Mouse (Mus musculus): Measurements from ENCODE around the gene Smarcb1. TPM values are rescaled to one million over a fixed set of nuclear protein-coding genes. Genes with fewer than 3 reads are reported as not detected.
A peak's percentile ranks its signal among the peaks of the same experiment; 100 is the strongest.
"Not testable (repeated sequence)": the region's sequence is repeated elsewhere in the genome, so short reads cannot be mapped to it uniquely, and the experiment has no call there.

Gene Smarcb1
- polyA plus RNA-seq, 1 experiment from 2014 or later: 236 TPM

DNA sequence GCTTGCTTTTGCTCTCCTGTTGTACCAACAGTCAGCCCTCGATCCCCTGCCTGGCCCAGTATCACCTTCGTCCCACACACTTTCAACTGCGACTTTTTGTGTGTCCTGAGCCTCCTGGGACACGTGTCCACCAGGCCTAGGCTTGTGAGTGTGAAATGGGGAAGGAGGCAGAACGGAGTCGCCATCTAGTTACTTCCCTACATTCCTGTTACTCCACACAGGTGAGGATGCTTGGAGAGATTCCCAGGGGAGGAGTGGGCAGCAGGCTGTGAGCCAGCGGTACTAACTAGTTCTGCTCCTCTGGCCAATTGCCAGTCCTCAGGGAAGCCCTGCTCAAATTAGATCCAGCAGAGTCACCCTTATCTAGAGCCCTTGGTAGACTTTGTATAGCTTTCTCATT lies 60.7 kb downstream of the Smarcb1 start:
- 32% methylated on average over 7 of the region's 7 CpGs for WGBS
- peaks cover 3% of the 10 kb centered on the region; the same call in 1 of the 2 replicates for H3K36me3 ChIP-seq (replicated peaks; ENCODE audit: control insufficient read depth, insufficient read depth, low read depth, low read length)
- H3K9ac ChIP-seq (replicated peaks; ENCODE audit: low read length): peak overlapping the region; percentile 83
- no peak overlapping the region for H3K4me3 ChIP-seq (ENCODE audit: low read depth, low read length)
- ATAC-seq (replicated peaks; ENCODE audit: insufficient number of reproducible peaks, low FRiP score, low TSS enrichment, low read depth): no peak
- H3K4me1 ChIP-seq (ENCODE audit: control insufficient read depth, insufficient read depth, low read length): no peaks in the 10 kb centered on the region; the same call in 1 of the 2 replicates
- no peak for DNase-seq (ENCODE audit: low spot score)
- H3K4me2 ChIP-seq (ENCODE audit: low read depth, low read length): no peak overlapping the region
- H3K27ac ChIP-seq (replicated peaks; ENCODE audit: low read depth, low read length): no peak overlapping the region; the same call in 1 of the 2 replicates
- H3K27me3 ChIP-seq (ENCODE audit: control insufficient read depth, insufficient read depth, low read length): no peaks in the 10 kb centered on the region
- H3K9me3 ChIP-seq (replicated peaks; ENCODE audit: control insufficient read depth, low read length): no peaks in the 10 kb centered on the region

- DNase-seq (ENCODE audit: low spot score) (peak; percentile 95), ATAC-seq (replicated peaks; ENCODE audit: insufficient number of reproducible peaks, low FRiP score, low TSS enrichment, low read depth) (peak; percentile 95)
- WGBS: under 1% methylated on average over 33 of the region's 46 CpGs
- peak within 1 kb of the TSS; percentile 86 for H3K27ac ChIP-seq (replicated peaks; ENCODE audit: low read depth, low read length)
- H3K4me2 ChIP-seq (ENCODE audit: low read depth, low read length): peak within 1 kb of the TSS; percentile 68
- not testable (repeated sequence) for H3K36me3 ChIP-seq (replicated peaks; ENCODE audit: control insufficient read depth, insufficient read depth, low read depth, low read length); H3K4me1 ChIP-seq (ENCODE audit: control insufficient read depth, insufficient read depth, low read length); H3K9me3 ChIP-seq (replicated peaks; ENCODE audit: control insufficient read depth, low read length); H3K27me3 ChIP-seq (ENCODE audit: control insufficient read depth, insufficient read depth, low read length)
- H3K9ac ChIP-seq (replicated peaks; ENCODE audit: low read length): peak within 1 kb of the TSS; percentile 83
- H3K4me3 ChIP-seq (ENCODE audit: low read depth, low read length): peak within 1 kb of the TSS; percentile 72
Measured at GRCm38 (mm10) chr10:75859786-75860470, 61.5 kb downstream of the Smarcb1 start, which contains the start of gene Mif. Gene Mif, minus strand, starts transcription at chr10:75860240.

DNA sequence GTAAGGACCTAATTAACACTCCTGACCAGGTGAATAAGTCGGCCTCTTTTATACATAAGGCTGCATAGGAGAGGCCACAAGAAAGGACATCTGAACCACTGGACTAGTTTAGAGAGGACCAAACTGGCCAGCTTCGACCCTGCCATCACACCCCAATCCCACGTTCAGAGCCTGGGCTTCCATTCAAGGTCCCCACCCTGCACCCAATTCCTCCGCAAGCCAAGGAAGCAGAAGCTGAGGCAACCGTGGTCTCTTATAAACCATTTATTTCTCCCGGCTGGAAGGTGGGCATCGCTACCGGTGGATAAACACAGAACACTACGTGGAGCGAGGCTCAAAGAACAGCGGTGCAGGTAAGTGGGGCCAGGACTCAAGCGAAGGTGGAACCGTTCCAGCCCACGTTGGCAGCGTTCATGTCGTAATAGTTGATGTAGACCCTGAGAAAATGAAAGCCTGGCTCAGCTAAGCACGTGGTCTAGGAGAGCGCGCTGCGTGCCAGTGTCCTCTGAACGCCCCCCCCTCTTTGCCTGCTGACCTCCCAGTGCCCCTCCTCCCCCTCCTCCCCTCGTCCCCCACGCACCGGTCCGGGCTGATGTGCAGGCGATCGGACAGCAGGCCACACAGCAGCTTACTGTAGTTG lies 62.2 kb downstream of the Smarcb1 start:
- Histone ChIP-seq H3K27ac (replicated peaks; ENCODE audit: low read depth, low read length) (peak overlapping the region; percentile 86; the same call in 1 of the 2 replicates), H3K4me1 (ENCODE audit: control insufficient read depth, insufficient read depth, low read length) (no peaks in the 10 kb centered on the region; the same call in 1 of the 2 replicates), H3K27me3 (ENCODE audit: control insufficient read depth, insufficient read depth, low read length) (no peaks in the 10 kb centered on the region), H3K9me3 (replicated peaks; ENCODE audit: control insufficient read depth, low read length) (no peaks in the 10 kb centered on the region), H3K4me2 (ENCODE audit: low read depth, low read length) (peak overlapping the region; percentile 68), H3K36me3 (replicated peaks; ENCODE audit: control insufficient read depth, insufficient read depth, low read depth, low read length) (peaks cover 3% of the 10 kb centered on the region; the same call in 1 of the 2 replicates), H3K9ac (replicated peaks; ENCODE audit: low read length) (peak overlapping the region; percentile 83), H3K4me3 (ENCODE audit: low read depth, low read length) (peak overlapping the region; percentile 72)
- DNase-seq (ENCODE audit: low spot score) (peak; percentile 77), ATAC-seq (replicated peaks; ENCODE audit: insufficient number of reproducible peaks, low FRiP score, low TSS enrichment, low read depth) (peak; percentile 64)
- 2% methylated on average over 26 of the region's 27 CpGs for WGBS

DNA sequence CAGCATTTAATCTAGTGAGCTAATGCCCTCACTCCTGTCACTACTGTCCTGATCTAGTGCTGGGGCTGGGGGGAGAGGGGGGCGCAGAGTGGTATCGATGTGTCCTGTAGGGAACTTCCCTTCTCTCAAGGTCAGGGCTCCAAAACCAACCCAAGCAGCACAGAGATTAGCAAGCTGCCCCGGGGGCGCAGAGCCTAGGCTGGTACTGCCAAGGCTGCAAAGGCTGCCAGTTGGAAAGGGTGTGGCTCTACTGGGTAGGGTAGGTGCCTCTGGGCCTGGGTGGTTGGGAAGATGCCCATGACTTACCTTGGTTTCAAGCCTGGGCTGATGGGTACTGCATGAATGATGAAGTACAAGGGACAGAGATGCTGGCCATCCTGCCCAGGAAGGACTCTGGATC lies 63.8 kb downstream of the Smarcb1 start:
- WGBS: 97% methylated on average over 4 of the region's 4 CpGs
- DNase-seq (ENCODE audit: low spot score) (no peak), ATAC-seq (replicated peaks; ENCODE audit: insufficient number of reproducible peaks, low FRiP score, low TSS enrichment, low read depth) (no peak)
- Histone ChIP-seq H3K4me2 (ENCODE audit: low read depth, low read length) (no peak overlapping the region), H3K4me1 (ENCODE audit: control insufficient read depth, insufficient read depth, low read length) (no peaks in the 10 kb centered on the region; the same call in 1 of the 2 replicates), H3K9me3 (replicated peaks; ENCODE audit: control insufficient read depth, low read length) (no peaks in the 10 kb centered on the region), H3K4me3 (ENCODE audit: low read depth, low read length) (no peak overlapping the region), H3K27ac (replicated peaks; ENCODE audit: low read depth, low read length) (no peak overlapping the region), H3K36me3 (replicated peaks; ENCODE audit: control insufficient read depth, insufficient read depth, low read depth, low read length) (peaks cover 3% of the 10 kb centered on the region; the same call in 1 of the 2 replicates), H3K9ac (replicated peaks; ENCODE audit: low read length) (no peak overlapping the region), H3K27me3 (ENCODE audit: control insufficient read depth, insufficient read depth, low read length) (no peaks in the 10 kb centered on the region)

DNA sequence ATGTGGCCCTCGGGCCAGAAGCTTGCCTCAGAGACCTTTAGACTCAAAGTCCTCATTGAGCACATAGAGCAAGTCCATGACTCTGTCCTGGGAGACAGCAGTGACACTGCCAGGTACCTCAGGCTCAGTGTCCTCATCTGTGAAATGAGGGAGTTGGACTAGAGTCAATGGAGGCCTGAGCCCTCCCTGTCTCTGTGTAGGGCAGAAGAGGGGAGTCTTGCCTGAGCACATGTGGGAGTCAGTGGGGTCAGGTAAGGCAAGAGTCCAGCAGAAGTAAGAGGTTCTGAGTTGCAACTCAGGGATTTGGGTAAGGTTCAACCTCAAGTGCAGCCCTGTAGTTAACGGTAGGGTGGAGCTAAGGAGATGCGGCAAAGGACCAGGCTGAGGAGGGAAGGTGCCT lies 64.4 kb downstream of the Smarcb1 start:
- WGBS: 82% methylated on average over 3 of the region's 3 CpGs
- Histone ChIP-seq H3K4me1 (ENCODE audit: control insufficient read depth, insufficient read depth, low read length) (no peaks in the 10 kb centered on the region; the same call in 1 of the 2 replicates), H3K9me3 (replicated peaks; ENCODE audit: control insufficient read depth, low read length) (no peaks in the 10 kb centered on the region), H3K9ac (replicated peaks; ENCODE audit: low read length) (no peak overlapping the region), H3K36me3 (replicated peaks; ENCODE audit: control insufficient read depth, insufficient read depth, low read depth, low read length) (peaks cover 3% of the 10 kb centered on the region; the same call in 1 of the 2 replicates), H3K4me2 (ENCODE audit: low read depth, low read length) (no peak overlapping the region; the same call in 1 of the 2 replicates), H3K4me3 (ENCODE audit: low read depth, low read length) (no peak overlapping the region), H3K27me3 (ENCODE audit: control insufficient read depth, insufficient read depth, low read length) (no peaks in the 10 kb centered on the region), H3K27ac (replicated peaks; ENCODE audit: low read depth, low read length) (no peak overlapping the region)
- DNase-seq (ENCODE audit: low spot score): no peak
- ATAC-seq (replicated peaks; ENCODE audit: insufficient number of reproducible peaks, low FRiP score, low TSS enrichment, low read depth): no peak

- Histone ChIP-seq H3K4me1 (ENCODE audit: control insufficient read depth, insufficient read depth, low read length) (no peaks in the 10 kb centered on the region; the same call in 1 of the 2 replicates), H3K9me3 (replicated peaks; ENCODE audit: control insufficient read depth, low read length) (no peaks in the 10 kb centered on the region), H3K4me3 (ENCODE audit: low read depth, low read length) (no peak overlapping the region), H3K4me2 (ENCODE audit: low read depth, low read length) (no peak overlapping the region), H3K36me3 (replicated peaks; ENCODE audit: control insufficient read depth, insufficient read depth, low read depth, low read length) (peaks cover 3% of the 10 kb centered on the region; the same call in 1 of the 2 replicates), H3K27ac (replicated peaks; ENCODE audit: low read depth, low read length) (no peak overlapping the region), H3K9ac (replicated peaks; ENCODE audit: low read length) (no peak overlapping the region), H3K27me3 (ENCODE audit: control insufficient read depth, insufficient read depth, low read length) (no peaks in the 10 kb centered on the region)
- no peak for DNase-seq (ENCODE audit: low spot score)
- WGBS: 81% methylated on average over 11 of the region's 11 CpGs
- no peak for ATAC-seq (replicated peaks; ENCODE audit: insufficient number of reproducible peaks, low FRiP score, low TSS enrichment, low read depth)
Measured at GRCm38 (mm10) chr10:75856155-75856907, 65.1 kb downstream of the Smarcb1 start.

DNA sequence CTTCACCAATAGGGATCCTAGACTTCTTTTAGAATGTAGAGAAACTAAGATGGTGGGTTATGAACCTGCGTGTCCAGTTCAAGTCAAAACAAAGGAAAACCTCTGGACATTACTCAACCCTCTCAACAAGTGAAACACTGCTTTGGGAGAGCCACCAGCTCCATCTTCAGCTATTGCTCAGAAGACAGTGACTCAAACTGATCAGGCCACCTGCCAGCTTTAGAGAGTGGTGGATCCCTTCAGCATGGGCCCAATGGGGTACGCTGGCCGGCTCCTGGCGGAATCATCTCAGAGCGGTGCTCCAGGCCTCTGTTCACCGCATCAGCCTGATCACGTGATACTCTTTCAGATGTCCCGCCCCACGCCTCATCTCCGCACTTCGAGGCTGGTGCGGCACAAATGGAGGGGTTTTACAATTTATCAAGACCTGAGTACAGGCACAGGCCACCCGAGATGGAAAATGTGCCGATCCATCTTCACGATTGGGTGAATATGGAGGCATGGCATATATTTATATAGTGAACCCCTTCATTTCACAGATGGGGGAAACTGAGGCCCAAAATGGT lies 65.9 kb downstream of the Smarcb1 start:
- H3K27me3 ChIP-seq (ENCODE audit: control insufficient read depth, insufficient read depth, low read length): no peaks in the 10 kb centered on the region
- H3K4me2 ChIP-seq (ENCODE audit: low read depth, low read length): no peak overlapping the region
- no peaks in the 10 kb centered on the region for H3K9me3 ChIP-seq (replicated peaks; ENCODE audit: control insufficient read depth, low read length)
- H3K9ac ChIP-seq (replicated peaks; ENCODE audit: low read length): no peak overlapping the region
- no peak overlapping the region for H3K4me3 ChIP-seq (ENCODE audit: low read depth, low read length)
- ATAC-seq (replicated peaks; ENCODE audit: insufficient number of reproducible peaks, low FRiP score, low TSS enrichment, low read depth) (no peak), DNase-seq (ENCODE audit: low spot score) (no peak)
- 90% methylated on average over 15 of the region's 15 CpGs for whole genome bisulfite sequencing
- no peak overlapping the region for H3K27ac ChIP-seq (replicated peaks; ENCODE audit: low read depth, low read length)
- peaks cover 3% of the 10 kb centered on the region; the same call in 1 of the 2 replicates for H3K36me3 ChIP-seq (replicated peaks; ENCODE audit: control insufficient read depth, insufficient read depth, low read depth, low read length)
- H3K4me1 ChIP-seq (ENCODE audit: control insufficient read depth, insufficient read depth, low read length): no peaks in the 10 kb centered on the region; the same call in 1 of the 2 replicates

All from embryonic facial prominence, embryonic 11.5 days (tissue).